Mouse (Mus musculus) intestine, embryonic 15.5 days (tissue): Measurements from ENCODE around the gene Cradd. TPM values are rescaled to one million over a fixed set of nuclear protein-coding genes. Genes with fewer than 3 reads are reported as not detected.
A peak's percentile ranks its signal among the peaks of the same experiment; 100 is the strongest.

Experiments used
- ATAC-seq: fragments of 200-750 bp; cut with Nextera tagmentation; 2 replicates; pipeline ENCODE4 v1.8.0; 2017; ENCODE audit warnings: moderate TSS enrichment, moderate library complexity
- H3K27ac ChIP-seq: fragments of 300-500 bp; sonication (generic); 2 replicates; pipeline ENCODE4 v1.5.1; 2015; ENCODE audit warnings: mild to moderate bottlenecking, inconsistent platforms
- H3K27me3 ChIP-seq: fragments of 300-500 bp; sonication (generic); replicated peaks from 2 replicates; pipeline ENCODE4 v1.6.1; 2015; ENCODE audit warnings: inconsistent platforms
- H3K36me3 ChIP-seq: fragments of 300-500 bp; sonication (generic); 2 replicates; pipeline ENCODE4 v1.6.1; 2015; ENCODE audit warnings: inconsistent platforms
- H3K4me1 ChIP-seq: fragments of 300-500 bp; sonication (generic); replicated peaks from 2 replicates; pipeline ENCODE4 v1.6.1; 2015; ENCODE audit warnings: inconsistent platforms
- H3K4me2 ChIP-seq: fragments of 300-500 bp; sonication (generic); replicated peaks from 2 replicates; pipeline ENCODE4 v1.6.1; 2015; ENCODE audit warnings: mild to moderate bottlenecking, inconsistent platforms
- H3K4me3 ChIP-seq: fragments of 300-500 bp; sonication (generic); replicated peaks from 2 replicates; pipeline ENCODE4 v1.5.1; 2015; ENCODE audit warnings: inconsistent platforms
- H3K9ac ChIP-seq: fragments of 300-500 bp; sonication (generic); 2 replicates; pipeline ENCODE4 v1.6.1; 2015; ENCODE audit warnings: inconsistent platforms
- H3K9me3 ChIP-seq: fragments of 300-500 bp; sonication (generic); 2 replicates; pipeline ENCODE4 v1.6.1; 2016; ENCODE audit warnings: inconsistent platforms
- WGBS: fragments of 180-500 bp; shearing (Covaris S2); methylation state at CpG from one replicate; pipeline ENCODE4 v1.1.7; 2015; 5-methylcytosine and 5-hydroxymethylcytosine counted together
- polyA plus RNA-seq: library from polyadenylated mRNA; unstranded; fragments of >200 nt; fragmentation: Nextera tagmentation; extraction: Ambion mirVana; gene quantifications from 2 replicates; pipeline ENCODE4 v1.2.1, GENCODE M21; 2015

Gene Cradd
- polyA plus RNA-seq, 1 experiment from 2014 or later, result 11.2 TPM

- ATAC-seq, result no peak
- Histone ChIP-seq H3K27me3 (no peaks in the 10 kb centered on the region), H3K4me1 (no peaks in the 10 kb centered on the region), H3K4me3 (no peak overlapping the region), H3K4me2 (no peak overlapping the region), H3K9me3 (no peaks in the 10 kb centered on the region), H3K36me3 (no peaks in the 10 kb centered on the region), H3K9ac (no peak overlapping the region), H3K27ac (no peak overlapping the region)
- WGBS, result 80% methylated on average over 6 of the region's 6 CpGs
Observed at GRCm38 (mm10) chr10:95281466-95281990, 42.4 kb downstream of the Cradd start.

DNA sequence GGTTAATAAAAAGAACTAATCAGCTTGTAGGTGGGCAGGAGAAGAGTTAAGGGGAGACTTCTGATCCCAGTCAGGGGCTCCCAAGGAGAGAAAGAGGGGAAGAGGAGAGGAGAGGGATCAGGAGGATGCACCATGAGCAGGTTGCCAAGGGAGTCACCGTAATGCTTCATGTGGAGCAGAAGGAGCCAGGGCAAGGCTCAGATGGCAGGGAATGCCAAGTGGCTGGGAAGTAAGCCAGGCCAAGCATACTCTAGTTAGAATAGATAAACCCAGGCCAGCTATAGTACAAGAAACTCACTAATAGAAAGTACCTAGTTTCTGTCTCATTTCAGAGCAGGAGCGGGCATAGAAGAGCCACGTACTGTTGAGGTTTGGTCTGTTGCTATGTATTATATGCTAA lies 43.6 kb downstream of the Cradd start:
- ATAC-seq, result no peak
- Histone ChIP-seq H3K36me3 (no peaks in the 10 kb centered on the region), H3K27me3 (no peaks in the 10 kb centered on the region), H3K27ac (no peak overlapping the region), H3K4me1 (no peaks in the 10 kb centered on the region), H3K9ac (no peak overlapping the region), H3K9me3 (no peaks in the 10 kb centered on the region), H3K4me3 (no peak overlapping the region), H3K4me2 (no peak overlapping the region)
- 93% methylated on average over 3 of the region's 3 CpGs for WGBS

DNA sequence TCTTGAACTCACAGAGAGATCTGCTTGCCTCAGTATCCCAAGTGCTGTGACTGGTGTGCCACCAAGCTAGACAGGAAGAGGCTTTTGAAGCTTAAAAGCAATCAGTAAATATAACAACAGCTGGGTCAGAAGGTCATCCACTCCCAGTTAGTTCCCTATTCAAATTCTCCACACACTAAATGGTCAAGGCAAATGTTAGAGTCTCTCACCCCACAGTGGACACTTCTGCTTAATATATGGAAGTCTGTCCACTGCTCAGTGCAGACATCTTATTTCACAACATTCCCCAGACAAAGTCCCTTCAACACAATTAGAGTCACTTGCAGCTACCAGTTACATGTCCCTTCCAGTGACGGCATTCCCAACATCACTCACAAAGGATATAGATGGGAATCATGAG lies 44.5 kb downstream of the Cradd start:
- Histone ChIP-seq H3K9me3 (no peaks in the 10 kb centered on the region), H3K27ac (no peak overlapping the region), H3K9ac (no peak overlapping the region), H3K4me2 (no peak overlapping the region), H3K36me3 (no peaks in the 10 kb centered on the region), H3K4me3 (no peak overlapping the region), H3K4me1 (no peaks in the 10 kb centered on the region), H3K27me3 (no peaks in the 10 kb centered on the region)
- ATAC-seq, result no peak
- WGBS, result 74% methylated on average over 1 of the region's 1 CpGs

GRCm38 (mm10) chr10:95278085-95278484 lies 45.8 kb downstream of the Cradd start:
- Histone ChIP-seq H3K4me1 (no peaks in the 10 kb centered on the region), H3K9ac (no peak overlapping the region), H3K27me3 (no peaks in the 10 kb centered on the region), H3K4me3 (no peak overlapping the region), H3K4me2 (no peak overlapping the region), H3K9me3 (no peaks in the 10 kb centered on the region), H3K27ac (no peak overlapping the region), H3K36me3 (no peaks in the 10 kb centered on the region)
- 87% methylated on average over 11 of the region's 11 CpGs for WGBS
- no peak for ATAC-seq

- Histone ChIP-seq H3K9me3 (no peaks in the 10 kb centered on the region), H3K27me3 (no peaks in the 10 kb centered on the region), H3K4me2 (no peak overlapping the region), H3K4me3 (no peak overlapping the region), H3K9ac (no peak overlapping the region), H3K36me3 (no peaks in the 10 kb centered on the region), H3K27ac (no peak overlapping the region), H3K4me1 (no peaks in the 10 kb centered on the region)
- WGBS, result 89% methylated on average over 9 of the region's 9 CpGs
- ATAC-seq, result no peak
Observed at GRCm38 (mm10) chr10:95275488-95275887, 48.4 kb downstream of the Cradd start.

DNA sequence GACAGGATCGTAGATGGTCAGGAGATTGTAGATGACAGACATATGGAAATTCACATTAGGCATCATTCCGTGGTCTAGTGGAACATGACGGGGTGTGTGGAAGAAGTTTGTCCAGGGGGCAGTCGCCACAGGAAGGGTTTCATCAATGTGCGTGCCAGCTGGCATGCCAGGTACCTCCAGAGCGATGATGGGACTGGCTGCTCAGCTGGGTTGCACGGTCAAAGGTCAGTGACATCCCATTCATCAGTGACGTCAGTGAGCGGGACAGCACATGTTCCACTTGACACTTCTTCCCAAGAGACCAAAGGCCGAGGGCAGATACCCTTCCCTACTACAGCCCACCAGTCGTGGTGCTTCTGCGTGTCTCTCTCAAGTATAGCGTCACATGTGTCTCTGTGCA lies 50.7 kb downstream of the Cradd start:
- Histone ChIP-seq H3K4me3 (no peak overlapping the region), H3K36me3 (no peaks in the 10 kb centered on the region), H3K27ac (no peak overlapping the region), H3K4me2 (no peak overlapping the region), H3K27me3 (no peaks in the 10 kb centered on the region), H3K4me1 (no peaks in the 10 kb centered on the region), H3K9ac (no peak overlapping the region), H3K9me3 (no peaks in the 10 kb centered on the region)
- 91% methylated on average over 13 of the region's 13 CpGs for WGBS
- no peak for ATAC-seq

GRCm38 (mm10) chr10:95269151-95269550 lies 54.8 kb downstream of the Cradd start:
- no peak for ATAC-seq
- H3K9me3 ChIP-seq, result no peaks in the 10 kb centered on the region
- WGBS, result 80% methylated on average over 7 of the region's 7 CpGs
- H3K27ac ChIP-seq, result no peak overlapping the region
- H3K4me2 ChIP-seq, result no peak overlapping the region
- H3K4me1 ChIP-seq, result peaks cover 14% of the 10 kb centered on the region; the same call in 1 of the 2 replicates
- H3K27me3 ChIP-seq, result no peaks in the 10 kb centered on the region
- no peaks in the 10 kb centered on the region for H3K36me3 ChIP-seq
- H3K4me3 ChIP-seq, result no peak overlapping the region
- no peak overlapping the region for H3K9ac ChIP-seq

- Histone ChIP-seq H3K27ac (no peak overlapping the region), H3K4me3 (no peak overlapping the region), H3K36me3 (no peaks in the 10 kb centered on the region), H3K4me2 (no peak overlapping the region), H3K4me1 (peaks cover 14% of the 10 kb centered on the region; the same call in 1 of the 2 replicates), H3K9ac (no peak overlapping the region), H3K9me3 (no peaks in the 10 kb centered on the region), H3K27me3 (no peaks in the 10 kb centered on the region)
- no peak for ATAC-seq
- 92% methylated on average over 5 of the region's 5 CpGs for WGBS
Observed at GRCm38 (mm10) chr10:95268366-95268765, 55.6 kb downstream of the Cradd start.

GRCm38 (mm10) chr10:95266983-95267382 lies 57.0 kb downstream of the Cradd start:
- Histone ChIP-seq H3K9me3 (no peaks in the 10 kb centered on the region), H3K27ac (no peak overlapping the region), H3K4me2 (no peak overlapping the region), H3K36me3 (no peaks in the 10 kb centered on the region), H3K27me3 (no peaks in the 10 kb centered on the region), H3K4me3 (no peak overlapping the region), H3K9ac (no peak overlapping the region), H3K4me1 (peaks cover 20% of the 10 kb centered on the region; the same call in 1 of the 2 replicates)
- WGBS, result 31% methylated on average over 5 of the region's 5 CpGs
- no peak; the same call in 1 of the 2 replicates for ATAC-seq

GRCm38 (mm10) chr10:95266041-95266762 lies 57.7 kb downstream of the Cradd start:
- Histone ChIP-seq H3K4me2 (peak overlapping the region; percentile 38), H3K27me3 (no peaks in the 10 kb centered on the region), H3K9ac (no peak overlapping the region), H3K4me3 (no peak overlapping the region), H3K36me3 (no peaks in the 10 kb centered on the region), H3K27ac (no peak overlapping the region), H3K4me1 (peaks cover 20% of the 10 kb centered on the region; the same call in 1 of the 2 replicates), H3K9me3 (no peaks in the 10 kb centered on the region)
- 56% methylated on average over 10 of the region's 10 CpGs for WGBS
- no peak for ATAC-seq

GRCm38 (mm10) chr10:95265576-95265975 lies 58.4 kb downstream of the Cradd start:
- 68% methylated on average over 4 of the region's 4 CpGs for WGBS
- no peak for ATAC-seq
- H3K36me3 ChIP-seq, result no peaks in the 10 kb centered on the region
- H3K9me3 ChIP-seq, result no peaks in the 10 kb centered on the region
- H3K9ac ChIP-seq, result no peak overlapping the region
- no peak overlapping the region for H3K4me3 ChIP-seq
- 0 out of 2 replicates have a peak overlapping the region, but pooled peaks have one; percentile 75 for H3K4me2 ChIP-seq
- H3K4me1 ChIP-seq, result peaks cover 20% of the 10 kb centered on the region; the same call in 1 of the 2 replicates
- no peak overlapping the region for H3K27ac ChIP-seq
- no peaks in the 10 kb centered on the region for H3K27me3 ChIP-seq

DNA sequence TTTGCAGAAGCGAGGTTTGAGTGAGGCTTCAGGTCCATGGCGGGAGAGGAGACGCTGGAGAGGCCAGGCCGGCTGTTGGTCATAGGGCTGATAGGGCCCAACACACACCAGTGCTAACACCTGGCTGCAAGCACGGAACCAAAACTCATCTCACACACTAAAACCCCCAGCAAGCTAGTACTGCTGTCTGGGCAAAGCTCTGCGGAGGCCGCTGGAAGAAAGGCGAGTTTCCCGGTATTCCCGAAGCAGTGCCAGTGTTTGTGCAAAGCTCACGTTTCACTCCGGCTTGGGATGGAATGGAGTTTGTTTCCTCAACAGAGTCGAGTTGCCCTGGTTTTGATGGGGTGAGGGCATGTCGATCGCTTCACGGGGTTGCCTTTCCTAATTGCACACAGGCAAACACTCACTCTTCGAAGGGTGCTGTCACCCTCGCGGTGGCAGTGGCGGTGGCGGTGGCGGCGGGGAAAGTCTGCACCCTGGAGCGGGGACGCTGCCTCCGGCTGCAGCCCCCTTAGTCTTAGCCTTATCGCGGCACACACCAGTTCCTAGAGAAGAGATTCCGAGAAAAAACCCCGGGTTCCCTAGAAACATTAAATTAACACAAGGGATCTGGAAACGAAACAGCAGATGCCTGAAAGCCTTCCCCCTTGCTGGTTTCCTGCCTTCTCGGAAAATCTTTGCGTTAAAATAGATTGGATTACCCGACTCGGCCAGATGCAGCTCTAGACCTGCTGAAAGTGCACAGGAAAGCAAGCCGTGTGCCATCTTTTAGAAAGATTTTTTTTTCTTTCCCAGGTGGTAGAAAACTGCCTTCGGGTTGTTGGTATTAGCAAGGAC lies 59.2 kb downstream of the Cradd start:
- Histone ChIP-seq H3K27me3 (no peaks in the 10 kb centered on the region), H3K9ac (peak overlapping the region; percentile 39), H3K4me2 (peak overlapping the region; percentile 75), H3K36me3 (no peaks in the 10 kb centered on the region), H3K4me1 (peaks cover 20% of the 10 kb centered on the region; the same call in 1 of the 2 replicates), H3K4me3 (peak overlapping the region; percentile 36), H3K27ac (no peak overlapping the region), H3K9me3 (no peaks in the 10 kb centered on the region)
- 11% methylated on average over 37 of the region's 37 CpGs for WGBS
- ATAC-seq, result peak; percentile 57; the same call in 1 of the 2 replicates
